Mouse (Mus musculus): ENCODE results near the gene Fgfbp3. TPM values are rescaled to one million over a fixed set of nuclear protein-coding genes. Genes with fewer than 3 reads are reported as not detected.

Gene Fgfbp3
- polyA plus RNA-seq, 1 experiment from 2014 or later = 3.1 TPM

DNA sequence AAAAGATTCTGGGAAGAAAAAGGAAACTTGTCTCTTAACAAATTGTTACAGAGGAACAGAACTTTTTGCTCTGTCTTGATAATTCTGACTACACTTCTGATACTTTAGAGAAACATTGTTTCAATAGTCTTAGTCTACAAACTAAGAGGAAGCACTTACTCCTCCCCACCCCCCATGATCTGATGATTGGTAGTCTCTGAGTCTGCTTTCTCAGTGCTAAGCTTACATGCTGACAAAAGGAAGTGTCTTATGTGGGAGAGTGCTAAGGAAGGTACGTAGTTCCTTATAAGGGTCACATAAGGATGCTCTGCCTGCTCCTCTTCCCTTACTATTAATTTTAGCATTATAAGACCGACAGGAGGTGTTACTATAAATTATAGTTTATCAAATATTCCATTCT lies 13.2 kb upstream of the Fgfbp3 start:
- ATAC-seq (ENCODE audit: insufficient number of reproducible peaks, low FRiP score, low TSS enrichment, low read depth) = no peak
- H3K27me3 ChIP-seq (ENCODE audit: control insufficient read depth, insufficient read depth, low read length) = no peaks in the 10 kb centered on the region
- H3K4me1 ChIP-seq (ENCODE audit: control insufficient read depth, insufficient read depth, low read length) = no peaks in the 10 kb centered on the region
- H3K4me3 ChIP-seq (ENCODE audit: low read depth, low read length) = no peak overlapping the region
- WGBS = 92% methylated on average over 2 of the region's 2 CpGs
- no peaks in the 10 kb centered on the region; the same call in 1 of the 2 replicates for H3K36me3 ChIP-seq (ENCODE audit: control insufficient read depth, insufficient read depth, low read length)
- DNase-seq (ENCODE audit: low spot score) = no peak
- no peak overlapping the region for H3K4me2 ChIP-seq (ENCODE audit: low read depth, severe bottlenecking)
- H3K9me3 ChIP-seq (ENCODE audit: control insufficient read depth, low read length) = no peaks in the 10 kb centered on the region
- H3K27ac ChIP-seq (replicated peaks; ENCODE audit: low read depth, low read length) = no peak overlapping the region
- no peak overlapping the region for H3K9ac ChIP-seq (ENCODE audit: low read length)

DNA sequence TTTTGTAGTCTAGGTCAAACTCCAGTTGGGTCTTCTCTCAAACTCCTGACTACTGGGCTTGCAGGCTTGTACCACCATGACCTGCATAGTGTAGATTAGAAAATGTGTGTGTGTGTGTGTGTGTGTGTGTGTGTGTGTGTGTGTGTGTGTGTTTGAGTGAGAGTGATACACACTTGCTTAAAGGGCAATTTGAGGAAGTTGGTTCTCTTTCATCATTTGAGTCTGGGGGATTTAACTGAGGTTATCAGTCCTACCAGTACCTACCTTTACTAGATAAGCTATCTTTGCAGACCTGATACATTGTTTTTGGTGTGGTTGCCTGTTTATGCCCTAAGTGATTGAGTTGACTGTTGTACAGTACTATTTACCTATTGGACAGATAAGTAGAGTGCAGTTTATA lies 12.7 kb upstream of the Fgfbp3 start:
- ATAC-seq (ENCODE audit: insufficient number of reproducible peaks, low FRiP score, low TSS enrichment, low read depth) (no peak), DNase-seq (ENCODE audit: low spot score) (no peak)
- Histone ChIP-seq H3K9me3 (ENCODE audit: control insufficient read depth, low read length) (no peaks in the 10 kb centered on the region), H3K9ac (ENCODE audit: low read length) (no peak overlapping the region), H3K4me1 (ENCODE audit: control insufficient read depth, insufficient read depth, low read length) (0 out of 2 replicates have a peak, but pooled peaks cover 4% of the 10 kb centered on the region), H3K4me3 (ENCODE audit: low read depth, low read length) (no peak overlapping the region), H3K4me2 (ENCODE audit: low read depth, severe bottlenecking) (no peak overlapping the region), H3K36me3 (ENCODE audit: control insufficient read depth, insufficient read depth, low read length) (no peaks in the 10 kb centered on the region; the same call in 1 of the 2 replicates), H3K27ac (replicated peaks; ENCODE audit: low read depth, low read length) (no peak overlapping the region), H3K27me3 (ENCODE audit: control insufficient read depth, insufficient read depth, low read length) (no peaks in the 10 kb centered on the region)

- Histone ChIP-seq H3K9me3 (ENCODE audit: control insufficient read depth, low read length) (no peaks in the 10 kb centered on the region), H3K4me1 (ENCODE audit: control insufficient read depth, insufficient read depth, low read length) (0 out of 2 replicates have a peak, but pooled peaks cover 5% of the 10 kb centered on the region), H3K27ac (replicated peaks; ENCODE audit: low read depth, low read length) (no peak overlapping the region), H3K27me3 (ENCODE audit: control insufficient read depth, insufficient read depth, low read length) (no peaks in the 10 kb centered on the region), H3K9ac (ENCODE audit: low read length) (no peak overlapping the region), H3K4me3 (ENCODE audit: low read depth, low read length) (no peak overlapping the region), H3K36me3 (ENCODE audit: control insufficient read depth, insufficient read depth, low read length) (no peaks in the 10 kb centered on the region; the same call in 1 of the 2 replicates), H3K4me2 (ENCODE audit: low read depth, severe bottlenecking) (no peak overlapping the region)
- DNase-seq (ENCODE audit: low spot score) (no peak), ATAC-seq (ENCODE audit: insufficient number of reproducible peaks, low FRiP score, low TSS enrichment, low read depth) (no peak)
These were observed 10.4 kb upstream of the Fgfbp3 start for GRCm38 (mm10) chr19:36929816-36930215.

GRCm38 (mm10) chr19:36927800-36928361 lies 8.5 kb upstream of the Fgfbp3 start:
- DNase-seq (ENCODE audit: low spot score) (no peak), ATAC-seq (ENCODE audit: insufficient number of reproducible peaks, low FRiP score, low TSS enrichment, low read depth) (no peak)
- 83% methylated on average over 6 of the region's 6 CpGs for WGBS
- no peaks in the 10 kb centered on the region for H3K36me3 ChIP-seq (ENCODE audit: control insufficient read depth, insufficient read depth, low read length)
- no peak overlapping the region for H3K4me3 ChIP-seq (ENCODE audit: low read depth, low read length)
- H3K27ac ChIP-seq (replicated peaks; ENCODE audit: low read depth, low read length) = no peak overlapping the region
- no peak overlapping the region for H3K9ac ChIP-seq (ENCODE audit: low read length)
- no peak overlapping the region for H3K4me2 ChIP-seq (ENCODE audit: low read depth, severe bottlenecking)
- H3K9me3 ChIP-seq (ENCODE audit: control insufficient read depth, low read length) = no peaks in the 10 kb centered on the region
- no peaks in the 10 kb centered on the region for H3K27me3 ChIP-seq (ENCODE audit: control insufficient read depth, insufficient read depth, low read length)
- H3K4me1 ChIP-seq (ENCODE audit: control insufficient read depth, insufficient read depth, low read length) = 0 out of 2 replicates have a peak, but pooled peaks cover 5% of the 10 kb centered on the region

DNA sequence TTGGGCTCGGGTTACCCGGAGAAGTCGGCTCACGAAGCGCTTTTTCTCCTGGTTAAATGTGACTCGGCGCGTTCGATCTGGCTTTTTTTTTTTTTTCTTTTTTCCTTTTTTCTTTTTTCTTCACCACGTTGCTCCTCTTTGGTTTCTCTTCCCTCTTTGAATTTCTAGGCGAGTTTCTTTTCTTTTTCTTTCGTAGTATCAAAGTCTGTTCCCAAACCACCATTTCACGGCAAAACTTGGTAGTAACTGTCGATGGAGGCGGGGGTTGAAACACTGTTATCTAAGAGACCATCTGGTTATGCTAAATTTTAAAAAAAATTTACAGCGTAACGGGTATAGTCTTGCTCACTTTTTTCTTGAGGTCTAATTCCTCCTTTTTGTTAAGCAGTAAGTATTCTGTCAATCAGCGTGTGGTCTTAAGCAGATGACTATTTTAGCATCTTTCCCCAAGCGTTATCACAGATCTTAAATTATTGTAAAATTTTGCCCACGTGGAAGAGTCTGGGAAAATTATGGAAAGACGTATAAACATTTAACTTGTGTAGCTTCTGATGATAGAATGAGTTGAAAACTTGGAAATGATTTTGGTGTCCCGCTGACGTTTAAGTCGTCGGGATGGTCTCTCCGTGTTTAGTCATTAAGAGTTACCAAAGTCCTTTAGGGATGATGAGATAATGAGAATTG lies 7.3 kb upstream of the Fgfbp3 start:
- WGBS = 2% methylated on average over 26 of the region's 26 CpGs

GRCm38 (mm10) chr19:36925671-36926552 lies 6.5 kb upstream of the Fgfbp3 start, which contains the start of gene Btaf1:
Btaf1 (plus strand) TSS chr19:36926079.
- under 1% methylated on average over 96 of the region's 98 CpGs for WGBS
- Histone ChIP-seq H3K27ac (replicated peaks; ENCODE audit: low read depth, low read length) (peak within 1 kb of the TSS; percentile 84), H3K4me2 (ENCODE audit: low read depth, severe bottlenecking) (peak within 1 kb of the TSS; percentile 74), H3K9ac (ENCODE audit: low read length) (peak within 1 kb of the TSS; percentile 91), H3K27me3 (ENCODE audit: control insufficient read depth, insufficient read depth, low read length) (no peaks in the 10 kb centered on the region), H3K9me3 (ENCODE audit: control insufficient read depth, low read length) (no peaks in the 10 kb centered on the region), H3K36me3 (ENCODE audit: control insufficient read depth, insufficient read depth, low read length) (no peaks in the 10 kb centered on the region), H3K4me3 (ENCODE audit: low read depth, low read length) (peak within 1 kb of the TSS; percentile 83), H3K4me1 (ENCODE audit: control insufficient read depth, insufficient read depth, low read length) (0 out of 2 replicates have a peak, but pooled peaks cover 5% of the 10 kb centered on the region)
- peak; percentile 94 for ATAC-seq (ENCODE audit: insufficient number of reproducible peaks, low FRiP score, low TSS enrichment, low read depth)
- DNase-seq (ENCODE audit: low spot score) = peak; percentile 92

More for the DNA sequence above, 7.3 kb upstream of the Fgfbp3 start:
- Histone ChIP-seq H3K4me2 (ENCODE audit: low read depth, severe bottlenecking) (peak overlapping the region; percentile 74), H3K9me3 (ENCODE audit: control insufficient read depth, low read length) (no peaks in the 10 kb centered on the region), H3K9ac (ENCODE audit: low read length) (peak overlapping the region; percentile 91), H3K4me1 (ENCODE audit: control insufficient read depth, insufficient read depth, low read length) (0 out of 2 replicates have a peak, but pooled peaks cover 5% of the 10 kb centered on the region), H3K36me3 (ENCODE audit: control insufficient read depth, insufficient read depth, low read length) (no peaks in the 10 kb centered on the region), H3K4me3 (ENCODE audit: low read depth, low read length) (peak overlapping the region; percentile 83), H3K27ac (replicated peaks; ENCODE audit: low read depth, low read length) (no peak overlapping the region), H3K27me3 (ENCODE audit: control insufficient read depth, insufficient read depth, low read length) (no peaks in the 10 kb centered on the region)
- ATAC-seq (ENCODE audit: insufficient number of reproducible peaks, low FRiP score, low TSS enrichment, low read depth) (no peak), DNase-seq (ENCODE audit: low spot score) (no peak)

DNA sequence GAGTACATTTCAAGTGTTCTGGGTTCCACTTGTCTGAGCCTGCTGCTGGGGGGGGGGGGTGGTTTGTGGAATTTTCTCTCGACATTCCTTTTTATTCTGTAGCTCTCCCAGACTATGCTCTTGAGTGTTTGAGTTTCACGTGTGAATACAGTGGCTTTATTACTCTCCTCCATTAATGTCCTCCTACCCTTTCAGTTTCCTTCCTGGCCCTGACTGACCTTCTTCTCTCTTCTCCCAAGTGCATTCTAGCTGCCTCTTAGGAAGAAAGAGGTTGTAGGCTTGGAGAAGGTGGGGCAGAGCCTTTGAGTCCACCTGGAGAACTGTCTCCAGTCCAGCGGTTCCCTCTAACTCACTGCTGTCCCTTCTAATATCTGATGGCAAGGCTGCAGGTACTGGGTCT lies 3.5 kb upstream of the Fgfbp3 start:
- H3K27me3 ChIP-seq (ENCODE audit: control insufficient read depth, insufficient read depth, low read length) = no peaks in the 10 kb centered on the region
- 64% methylated on average over 3 of the region's 3 CpGs for WGBS
- no peak overlapping the region for H3K4me3 ChIP-seq (ENCODE audit: low read depth, low read length)
- no peak overlapping the region for H3K9ac ChIP-seq (ENCODE audit: low read length)
- H3K9me3 ChIP-seq (ENCODE audit: control insufficient read depth, low read length) = no peaks in the 10 kb centered on the region
- no peaks in the 10 kb centered on the region for H3K36me3 ChIP-seq (ENCODE audit: control insufficient read depth, insufficient read depth, low read length)
- no peak for ATAC-seq (ENCODE audit: insufficient number of reproducible peaks, low FRiP score, low TSS enrichment, low read depth)
- H3K27ac ChIP-seq (replicated peaks; ENCODE audit: low read depth, low read length) = no peak overlapping the region
- no peak overlapping the region for H3K4me2 ChIP-seq (ENCODE audit: low read depth, severe bottlenecking)
- H3K4me1 ChIP-seq (ENCODE audit: control insufficient read depth, insufficient read depth, low read length) = 0 out of 2 replicates have a peak, but pooled peaks cover 5% of the 10 kb centered on the region
- DNase-seq (ENCODE audit: low spot score) = no peak

DNA sequence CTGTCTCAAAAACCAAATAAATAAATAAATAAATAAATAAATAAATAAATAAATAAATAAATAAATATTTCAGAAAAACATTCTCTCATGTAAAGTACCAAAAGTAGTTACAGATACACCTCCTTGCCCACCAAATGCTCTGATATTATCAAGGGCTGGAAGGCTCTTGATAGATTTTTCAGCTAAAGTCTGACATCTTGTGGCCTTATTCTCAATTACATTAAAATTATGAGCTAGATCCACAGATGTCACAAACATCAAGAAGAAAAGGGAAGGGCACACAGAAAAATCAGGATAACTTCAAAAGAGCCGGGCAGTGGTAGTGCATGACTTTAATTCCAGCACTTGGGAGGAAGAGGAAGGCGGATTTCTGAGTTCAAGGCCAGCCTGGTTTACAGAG lies 2.6 kb upstream of the Fgfbp3 start:
- no peaks in the 10 kb centered on the region for H3K36me3 ChIP-seq (ENCODE audit: control insufficient read depth, insufficient read depth, low read length)
- H3K4me3 ChIP-seq (ENCODE audit: low read depth, low read length) = no peak overlapping the region
- no peak overlapping the region for H3K9ac ChIP-seq (ENCODE audit: low read length)
- no peak overlapping the region for H3K27ac ChIP-seq (replicated peaks; ENCODE audit: low read depth, low read length)
- no peak for DNase-seq (ENCODE audit: low spot score)
- H3K9me3 ChIP-seq (ENCODE audit: control insufficient read depth, low read length) = no peaks in the 10 kb centered on the region
- no peak for ATAC-seq (ENCODE audit: insufficient number of reproducible peaks, low FRiP score, low TSS enrichment, low read depth)
- no peaks in the 10 kb centered on the region for H3K4me1 ChIP-seq (ENCODE audit: control insufficient read depth, insufficient read depth, low read length)
- 47% methylated on average over 2 of the region's 2 CpGs for WGBS
- H3K27me3 ChIP-seq (ENCODE audit: control insufficient read depth, insufficient read depth, low read length) = no peaks in the 10 kb centered on the region
- H3K4me2 ChIP-seq (ENCODE audit: low read depth, severe bottlenecking) = no peak overlapping the region

Data from limb, embryonic 11.5 days (tissue).